ENCODE assay signal across 1 mouse cellular context in genomic region chr3:105915281-105915680, GRCm38 (mm10).
A peak's percentile ranks its signal among the peaks of the same experiment; 100 is the strongest.
TF ChIP-seq lines count a peak whose summit lies in the region.

No protein-coding gene starts in this region.

TF ChIP-seq in MEL, 35 proteins besides CTCF, POLR2A, EP300 and RAD21:
- TF ChIP-seq NRF1 (IDR thresholded peaks at IDR 0.05; ENCODE audit: insufficient read depth, low read depth, low read length, poor library complexity, severe bottlenecking): no peak
- TF ChIP-seq ETS1 (IDR thresholded peaks at IDR 0.05; ENCODE audit: low read depth, low read length): 0 out of 2 replicates have a peak, but pooled peaks have one; percentile 26
- TF ChIP-seq ELF1 (IDR thresholded peaks at IDR 0.05; ENCODE audit: low read depth, low read length): 0 out of 2 replicates have a peak, but pooled peaks have one; percentile 25
- TF ChIP-seq GATA1 (IDR thresholded peaks at IDR 0.05; ENCODE audit: low read depth, low read length): peak; percentile 62
- 0 out of 2 replicates have a peak, but pooled peaks have one; percentile 29 for TF ChIP-seq SIN3A (IDR thresholded peaks at IDR 0.05; ENCODE audit: low read length)
- peak; percentile 27; the same call in 1 of the 2 replicates for TF ChIP-seq BHLHE40 (IDR thresholded peaks at IDR 0.05; ENCODE audit: borderline replicate concordance, low read depth, low read length)
- no peak for TF ChIP-seq MYB (IDR thresholded peaks at IDR 0.05; ENCODE audit: low read depth, low read length)
- TF ChIP-seq RCOR1 (IDR thresholded peaks at IDR 0.05; ENCODE audit: low read depth, low read length): peak; percentile 41; the same call in 1 of the 2 replicates
- no peak for TF ChIP-seq E2F4 (IDR thresholded peaks at IDR 0.05; ENCODE audit: borderline replicate concordance, low read depth, low read length)
- TF ChIP-seq MXI1 (IDR thresholded peaks at IDR 0.05; ENCODE audit: low read depth, low read length): no peak
TF ChIP-seq in MEL: peak in this region for 6.
